Mouse (Mus musculus) lung, adult 2 months (tissue): ENCODE results near the gene Agtrap.

Experiments
- CTCF ChIP-seq: fragments of 200-500 bp; IDR thresholded peaks from 2 replicates; pipeline ENCODE4 v1.5.1; 2011; ENCODE audit warnings: mild to moderate bottlenecking, low read length, control low read depth; ENCODE audit not compliant: insufficient read depth
- POLR2A ChIP-seq: fragments of 200-500 bp; IDR thresholded peaks from 2 replicates; pipeline ENCODE4 v1.6.1; 2011; ENCODE audit warnings: low read depth, mild to moderate bottlenecking, control low read depth, low read length, borderline replicate concordance; ENCODE audit errors: extremely low read depth

DNA sequence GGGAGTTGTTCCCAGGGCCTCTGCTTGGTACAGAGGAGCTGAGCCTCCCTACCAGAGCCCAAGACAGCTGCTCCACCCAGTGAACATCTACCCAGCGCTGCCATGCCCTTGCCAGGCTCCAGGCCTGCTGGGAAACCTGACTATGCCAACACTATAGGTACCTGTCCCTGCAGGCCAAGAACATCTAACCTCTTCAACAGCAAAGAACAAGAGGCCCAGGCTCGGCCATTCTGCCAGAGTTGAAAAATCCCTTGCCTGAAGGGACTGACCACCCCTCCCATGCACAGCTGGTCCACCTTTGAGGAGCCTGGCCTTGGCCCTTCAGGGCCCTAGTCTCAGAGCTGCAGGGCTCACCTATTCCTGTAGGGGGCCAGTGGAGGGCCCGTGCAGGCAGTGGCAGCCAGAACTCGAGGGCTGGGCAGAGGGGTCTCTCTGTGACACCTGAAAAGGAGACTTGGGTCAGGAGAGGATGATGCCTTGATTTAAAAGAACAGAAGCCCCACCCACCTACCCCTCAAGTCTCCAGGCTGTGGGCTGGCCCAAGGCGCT is 30.1 kb downstream of the Agtrap start:
- no peak for TF ChIP-seq CTCF
- TF ChIP-seq POLR2A: no peak
